9 mouse cellular contexts compared by ENCODE assay signal in the genomic region with DNA sequence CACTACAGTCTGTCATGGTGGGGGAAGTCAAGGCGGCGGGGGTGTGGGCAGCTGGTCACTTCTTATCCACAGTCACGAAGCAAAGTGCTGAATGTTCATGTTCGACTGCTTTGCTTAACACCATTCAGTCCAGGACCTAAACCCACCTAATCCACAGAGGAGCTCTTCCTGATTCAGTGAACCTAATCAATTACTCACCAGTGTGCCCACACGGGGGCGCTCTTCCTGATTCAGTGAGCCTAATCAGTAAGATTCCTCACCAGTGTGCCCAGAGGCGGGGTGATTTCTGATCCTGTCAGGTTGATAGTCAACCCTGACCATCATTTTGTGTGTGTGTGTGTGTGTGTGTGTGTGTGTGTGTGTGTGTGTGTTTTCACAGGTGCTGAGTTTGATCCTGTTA. TPM values are rescaled to one million over a fixed set of nuclear protein-coding genes. Genes with fewer than 3 reads are reported as not detected.
DNase-seq lines count a peak whose midpoint lies in the region; ATAC-seq lines count a peak whose summit lies in the region.
"Had no signal": no experiment of that assay in that cellular context is flagged by ENCODE, and none has a peak within 500 bp of the region (broad histone marks: within the 10 kb centered on the region; RNA-seq: fewer than 3 reads in every experiment).

No protein-coding gene starts in this region.

- H3K27ac ChIP-seq in intestine, embryonic 14.5 days (ENCODE audit: low read depth): no peak overlapping the region
- no peak overlapping the region for H3K27ac ChIP-seq in intestine, embryonic 15.5 days
- H3K27ac ChIP-seq: embryonic facial prominence, embryonic 12.5 days had no signal

- H3K36me3 ChIP-seq in intestine, embryonic 14.5 days (ENCODE audit: control insufficient read depth, insufficient read depth, low read length): no peaks in the 10 kb centered on the region
- H3K36me3 ChIP-seq in intestine, embryonic 15.5 days: no peaks in the 10 kb centered on the region
- H3K36me3 ChIP-seq: embryonic facial prominence, embryonic 12.5 days had no signal

- ATAC-seq in intestine, embryonic 14.5 days (replicated peaks; ENCODE audit: low FRiP score, low TSS enrichment, low read depth): no peak
- no peak for ATAC-seq in intestine, embryonic 15.5 days
- ATAC-seq in erythroblast, adult 5-6 weeks (replicated peaks; ENCODE audit: low FRiP score, poor library complexity, severe bottlenecking): peak; percentile 67
- ATAC-seq in neutrophil, adult 5-6 weeks (ENCODE audit: extremely low read depth, insufficient number of reproducible peaks, low FRiP score, poor library complexity, severe bottlenecking): peak; percentile 31; the same call in 1 of the 2 replicates

- no peaks in the 10 kb centered on the region for H3K9me3 ChIP-seq in intestine, embryonic 14.5 days (ENCODE audit: control insufficient read depth, low read length)
- no peaks in the 10 kb centered on the region for H3K9me3 ChIP-seq in intestine, embryonic 15.5 days
- H3K9me3 ChIP-seq: embryonic facial prominence, embryonic 12.5 days had no signal

- H3K4me1 ChIP-seq in intestine, embryonic 14.5 days (replicated peaks; ENCODE audit: control insufficient read depth, insufficient read depth, low read length): no peaks in the 10 kb centered on the region
- no peaks in the 10 kb centered on the region for H3K4me1 ChIP-seq in intestine, embryonic 15.5 days (replicated peaks)
- H3K4me1 ChIP-seq: embryonic facial prominence, embryonic 12.5 days had no signal

- no peak overlapping the region for H3K4me3 ChIP-seq in intestine, embryonic 14.5 days (ENCODE audit: low read depth, low read length)
- H3K4me3 ChIP-seq in intestine, embryonic 15.5 days (replicated peaks): no peak overlapping the region
- H3K4me3 ChIP-seq: embryonic facial prominence, embryonic 12.5 days had no signal

- no peak overlapping the region for H3K4me2 ChIP-seq in intestine, embryonic 14.5 days (ENCODE audit: low read length)
- no peak overlapping the region for H3K4me2 ChIP-seq in intestine, embryonic 15.5 days (replicated peaks)
- H3K4me2 ChIP-seq: embryonic facial prominence, embryonic 12.5 days had no signal

- peak; percentile 59 for DNase-seq in intestine, embryonic 14.5 days (ENCODE audit: low spot score)
- peak; percentile 74 to 77 for DNase-seq in B cell, adult 2 months
- DNase-seq in NIH3T3 (ENCODE audit: low read depth): peak; percentile 69
- no peak for DNase-seq in left cerebral cortex, adult 9 months (ENCODE audit: low spot score in 2 of 2)
- no peak for DNase-seq in left cerebral cortex, postnatal 25 days (ENCODE audit: low spot score in 2 of 2)

- H3K27me3 ChIP-seq in intestine, embryonic 14.5 days (replicated peaks; ENCODE audit: control insufficient read depth, insufficient read depth, low read length): no peaks in the 10 kb centered on the region
- H3K27me3 ChIP-seq in intestine, embryonic 15.5 days (replicated peaks): no peaks in the 10 kb centered on the region
- H3K27me3 ChIP-seq: embryonic facial prominence, embryonic 12.5 days had no signal

- intact Hi-C loops in left cerebral cortex, postnatal 25 days (cut with DNase I): no loop called here

- WGBS in intestine, embryonic 14.5 days: 48% methylated on average over 7 of the region's 7 CpGs
- WGBS in intestine, embryonic 15.5 days: 47% methylated on average over 7 of the region's 7 CpGs

- no peak overlapping the region for H3K9ac ChIP-seq in intestine, embryonic 14.5 days (ENCODE audit: low read length)
- H3K9ac ChIP-seq in intestine, embryonic 15.5 days: no peak overlapping the region
- H3K9ac ChIP-seq: embryonic facial prominence, embryonic 12.5 days had no signal

RNA-seq across cellular contexts. Expression of gene Itgb2, which starts 13.2 kb away (rescaled TPM):
- polyA plus RNA-seq in intestine, embryonic 14.5 days (2014; fragmentation: Nextera tagmentation; extraction: Ambion mirVana): 1.9 and 3.1 TPM in 2 replicates
- polyA plus RNA-seq in intestine, embryonic 15.5 days (2015; fragmentation: Nextera tagmentation; extraction: Ambion mirVana): 3.2 and 3.7 TPM in 2 replicates
- total RNA-seq in erythroblast, adult 5-6 weeks (2015; ENCODE audit: low replicate concordance): 74.2 and 79.6 TPM in 2 replicates
- total RNA-seq in erythroblast, adult 5-6 weeks (2017; ENCODE audit: low replicate concordance): 51.4 and 55.8 TPM in 2 replicates
- total RNA-seq in neutrophil, adult 5-6 weeks (2017): 452 and 473 TPM in 2 replicates
- total RNA-seq in left cerebral cortex, postnatal 25 days (2021): 1 to 10 TPM; 2.9 to 3.6 TPM

RNA-seq across cellular contexts. Expression of gene Fam207a, which starts 27.6 kb away (rescaled TPM):
- polyA plus RNA-seq in intestine, embryonic 14.5 days (2014; fragmentation: Nextera tagmentation; extraction: Ambion mirVana): 39.1 and 41.0 TPM in 2 replicates
- 39.1 and 40.3 TPM in 2 replicates for polyA plus RNA-seq in intestine, embryonic 15.5 days (2015; fragmentation: Nextera tagmentation; extraction: Ambion mirVana)
- total RNA-seq in erythroblast, adult 5-6 weeks (2015; ENCODE audit: low replicate concordance): 4.2 and 6.5 TPM in 2 replicates
- 7.1 and 12.4 TPM in 2 replicates for total RNA-seq in erythroblast, adult 5-6 weeks (2017; ENCODE audit: low replicate concordance)
- total RNA-seq in neutrophil, adult 5-6 weeks (2017): 23.3 and 29.5 TPM in 2 replicates
- 10 to 100 TPM; 34.2 to 36.0 TPM for total RNA-seq in left cerebral cortex, postnatal 25 days (2021)

RNA-seq across cellular contexts. Expression of gene Pttg1ip, which starts 38.3 kb away (rescaled TPM):
- 155 and 156 TPM in 2 replicates for polyA plus RNA-seq in intestine, embryonic 14.5 days (2014; fragmentation: Nextera tagmentation; extraction: Ambion mirVana)
- 146 and 156 TPM in 2 replicates for polyA plus RNA-seq in intestine, embryonic 15.5 days (2015; fragmentation: Nextera tagmentation; extraction: Ambion mirVana)
- total RNA-seq in erythroblast, adult 5-6 weeks (2015; ENCODE audit: low replicate concordance): 58.8 and 73.6 TPM in 2 replicates
- total RNA-seq in erythroblast, adult 5-6 weeks (2017; ENCODE audit: low replicate concordance): 72.6 and 78.0 TPM in 2 replicates
- 78.7 and 87.5 TPM in 2 replicates for total RNA-seq in neutrophil, adult 5-6 weeks (2017)
- total RNA-seq in left cerebral cortex, postnatal 25 days (2021): 10 to 100 TPM; 71.0 to 87.6 TPM

Comparison
In these comparisons a context has a peak if more than half of its experiments do, and no peak if none do; other contexts are left out.
1. ATAC-seq: peak in erythroblast, adult 5-6 weeks (single experiment) and neutrophil, adult 5-6 weeks (single experiment); none in intestine, embryonic 14.5 days (single experiment) and intestine, embryonic 15.5 days (single experiment).
2. DNase-seq: peak in intestine, embryonic 14.5 days (single experiment), B cell, adult 2 months (2 of 2) and NIH3T3 (single experiment); none in left cerebral cortex, adult 9 months (0 of 2) and left cerebral cortex, postnatal 25 days (0 of 2).
3. RNA of gene Itgb2, which starts 13.2 kb away (total RNA-seq): 452 to 473 TPM in neutrophil, adult 5-6 weeks and 51.4 to 79.6 TPM in erythroblast, adult 5-6 weeks; 2.9 to 3.6 TPM in left cerebral cortex, postnatal 25 days; every median in the first group is over 10 times any median in the second.